Mouse (Mus musculus) brain, embryonic 18.5 days (tissue): ENCODE data around the gene Krtap1-3.
"Not testable (repeated sequence)": the region's sequence is repeated elsewhere in the genome, so short reads cannot be mapped to it uniquely, and the experiment has no call there.

ENCODE experiments used
- DNase-seq: peaks from one replicate; pipeline ENCODE4 v3.0.0-alpha.2; 2012; ENCODE audit warnings: low read depth, low spot score

Krtap1-3 gene

DNA sequence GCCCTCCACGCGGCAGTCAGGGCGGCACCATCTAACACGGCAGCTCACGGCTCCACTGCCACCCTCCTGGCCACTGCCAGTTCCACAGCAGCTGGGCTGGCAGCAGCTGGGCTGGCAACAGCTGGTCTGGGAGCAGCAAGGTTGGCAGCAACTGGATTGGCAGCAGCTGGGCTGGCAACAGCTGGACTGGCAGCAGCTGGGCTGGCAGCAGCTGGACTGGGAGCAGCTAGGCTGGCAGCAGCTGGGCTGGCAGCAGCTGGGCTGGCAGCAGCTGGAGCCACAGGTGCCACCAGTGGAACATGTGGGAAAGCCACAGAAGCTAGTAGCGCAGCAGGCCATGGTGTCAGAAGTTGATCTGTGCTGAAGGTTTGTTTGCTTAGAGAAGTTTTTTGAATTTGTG is at the start of gene Krtap1-3:
TSS of gene Krtap1-3 (minus strand) at position 359 of the 400 bp plus-strand sequence.
- no peak for DNase-seq

DNA sequence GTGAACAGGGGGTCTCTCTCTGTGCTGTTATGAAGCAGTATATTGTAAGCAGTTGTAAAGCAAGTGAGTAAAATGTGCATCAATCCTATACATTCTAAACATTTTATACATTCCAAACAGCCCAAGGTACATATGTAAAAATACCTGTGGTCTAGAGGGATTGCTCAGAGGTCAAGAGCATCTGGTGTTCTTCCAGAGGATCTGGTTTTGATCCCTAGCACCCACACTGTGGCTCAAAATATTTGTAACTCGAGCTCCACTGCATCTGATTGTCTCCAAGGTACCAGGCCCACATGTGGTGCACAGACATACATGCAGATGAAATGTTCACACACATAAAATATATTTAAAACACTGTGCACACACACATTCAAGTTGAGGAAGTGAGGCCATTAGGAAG is 49.8 kb upstream of the Krtap1-3 start:
- DNase-seq, result no peak

DNA sequence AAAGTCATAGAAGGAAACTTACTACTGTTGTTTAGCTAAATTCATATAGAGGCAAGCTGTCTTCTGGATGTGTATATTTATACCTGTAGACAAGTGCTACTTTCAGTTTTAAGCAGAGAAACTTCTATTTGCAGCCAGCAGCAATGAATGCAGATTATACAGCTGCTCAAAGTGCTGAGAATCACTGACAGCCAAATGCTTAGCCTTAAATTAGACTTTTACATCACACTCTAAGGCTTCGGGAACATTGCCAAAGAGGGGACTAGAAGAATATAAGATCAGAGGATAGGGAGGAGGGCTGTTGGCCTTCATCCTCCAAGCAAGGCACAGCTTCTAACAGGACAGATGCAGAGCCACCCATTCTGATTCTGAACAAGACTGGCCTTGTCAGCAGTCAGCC is 45.9 kb upstream of the Krtap1-3 start:
- DNase-seq, result no peak

DNA sequence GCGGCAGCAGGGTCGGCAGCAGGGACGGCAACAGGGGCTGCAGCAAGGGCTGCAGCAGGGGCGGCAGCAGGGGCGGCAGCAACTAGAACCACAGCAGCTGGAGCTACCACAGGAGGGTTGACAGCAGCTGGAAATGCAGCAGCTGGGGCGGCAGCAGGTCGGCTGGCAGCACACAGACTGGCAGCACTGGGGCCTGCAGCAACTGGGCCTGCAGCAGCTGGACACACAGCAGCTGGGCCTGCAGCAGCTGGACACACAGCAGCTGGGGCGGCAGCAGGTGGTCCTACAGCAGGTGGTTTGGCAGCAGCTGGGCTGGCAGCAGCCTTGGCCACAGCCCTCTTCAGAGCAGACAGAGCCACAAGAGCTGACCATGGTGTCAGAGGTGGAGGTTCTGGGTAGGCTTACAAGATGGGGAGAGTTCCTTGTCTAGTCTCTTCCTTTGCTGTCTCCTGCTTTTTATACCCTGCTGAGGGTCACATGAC is 43.6 kb upstream of the Krtap1-3 start, which contains the start of gene Krtap4-2:
TSS of gene Krtap4-2 (minus strand) at position 432 of the 482 bp plus-strand sequence.
- DNase-seq, result no peak

DNA sequence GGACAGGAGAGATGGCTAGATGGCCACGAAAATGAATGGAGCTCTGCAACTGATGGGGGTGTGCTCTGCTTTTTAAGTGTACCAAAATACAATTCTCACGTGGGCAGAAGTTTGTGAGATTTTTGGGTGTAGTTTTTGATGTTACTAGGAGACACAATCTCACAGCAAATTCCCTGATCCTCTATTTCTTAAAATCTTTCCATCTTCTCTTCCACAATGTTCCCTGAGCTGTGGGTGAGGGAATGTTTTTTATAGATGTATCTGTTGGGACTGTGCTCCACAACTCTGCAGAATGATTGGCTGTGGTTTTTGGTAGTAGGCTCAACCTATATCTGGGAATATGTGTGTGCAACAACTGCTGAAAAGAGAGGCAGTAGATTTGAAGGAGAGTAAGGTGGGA is 42.2 kb upstream of the Krtap1-3 start:
- no peak for DNase-seq

DNA sequence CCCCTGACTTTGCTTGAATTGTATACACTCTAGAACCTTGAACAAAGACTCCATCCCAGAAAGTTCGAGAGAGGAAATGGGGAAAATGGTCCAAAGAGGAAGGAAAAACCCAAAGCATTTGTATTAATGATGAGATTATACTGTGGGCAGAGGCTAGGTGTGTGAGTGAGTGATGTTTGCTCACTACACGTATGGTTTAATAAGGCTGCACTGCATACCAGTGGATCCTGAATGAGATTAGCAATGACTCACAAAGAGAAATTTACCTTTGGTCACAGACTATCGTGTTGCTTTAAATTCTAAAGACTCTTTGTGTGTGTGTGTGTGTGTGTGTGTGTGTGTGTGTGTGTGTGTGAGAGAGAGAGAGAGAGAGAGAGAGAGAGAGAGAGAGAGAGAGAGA is 39.8 kb upstream of the Krtap1-3 start:
- DNase-seq, result no peak

DNA sequence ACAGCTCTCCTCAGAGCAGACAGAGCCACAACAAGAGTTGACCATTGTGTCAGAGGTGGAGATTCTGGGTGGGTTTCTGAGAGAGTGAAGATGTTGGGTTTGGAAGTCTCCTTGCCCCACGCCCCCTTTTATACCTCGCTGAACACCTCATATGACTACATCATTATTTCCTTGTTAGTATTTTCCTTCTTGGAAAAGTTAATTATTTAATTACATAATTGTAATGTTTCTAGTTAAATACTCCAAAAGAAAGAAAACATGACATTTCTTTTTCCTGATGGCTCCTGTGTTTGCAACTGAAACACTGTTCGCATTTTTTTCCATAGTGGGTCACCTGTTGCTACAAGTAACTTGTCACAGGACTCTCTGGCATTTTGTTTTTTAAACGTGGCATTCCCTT is 37.0 kb upstream of the Krtap1-3 start, which contains the start of gene Krtap4-1:
TSS of gene Krtap4-1 (minus strand) at position 101 of the 400 bp plus-strand sequence.
- DNase-seq, result no peak

DNA sequence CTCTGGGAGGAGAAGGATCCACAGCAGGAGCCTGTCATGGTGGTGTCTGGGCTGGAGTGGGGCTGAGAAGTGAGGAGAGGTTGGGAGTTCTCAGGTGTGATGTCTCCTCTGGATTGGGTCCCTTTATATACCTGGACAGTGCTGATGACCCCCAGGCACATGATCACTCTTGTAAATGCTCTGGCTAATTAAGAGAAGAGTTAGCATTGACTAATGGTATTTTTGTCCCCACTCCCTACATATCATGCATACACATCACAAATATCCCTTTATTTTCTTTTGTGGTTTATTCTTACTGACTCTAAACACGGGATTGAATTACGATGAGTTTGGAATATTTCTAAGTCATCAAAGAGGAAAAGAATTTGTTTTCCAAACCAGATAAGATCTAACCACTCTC is 29.2 kb upstream of the Krtap1-3 start, which contains the start of gene Gm11562:
TSS of gene Gm11562 (minus strand) at position 101 of the 400 bp plus-strand sequence.
- no peak for DNase-seq

DNA sequence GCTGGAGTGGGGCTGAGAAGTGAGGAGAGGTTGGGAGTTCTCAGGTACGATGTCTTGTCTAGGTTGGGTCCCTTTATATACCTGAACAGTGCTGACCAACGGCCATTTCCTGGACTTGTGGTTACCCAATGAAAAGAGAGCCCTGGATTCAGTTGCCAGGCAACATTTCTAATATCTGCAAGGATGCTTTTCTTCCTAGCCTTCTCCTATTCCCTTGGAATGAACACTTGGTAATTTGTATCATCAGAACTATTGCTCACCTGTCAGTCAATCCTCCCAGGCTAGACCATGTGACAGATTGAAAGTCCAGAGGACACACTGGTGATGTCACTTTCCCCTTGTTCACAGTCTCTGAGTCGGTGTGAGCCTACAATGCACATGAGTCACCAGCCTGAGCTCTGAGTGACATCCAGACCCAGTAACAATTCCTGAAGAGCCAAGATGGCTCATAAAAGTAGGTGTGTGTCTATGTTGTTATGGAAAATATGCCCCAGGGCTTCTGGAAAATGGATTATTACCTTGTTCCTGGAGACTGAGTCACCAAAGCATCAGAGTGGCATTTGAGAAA is 23.7 kb upstream of the Krtap1-3 start, which contains the start of gene Krtap2-4:
TSS of gene Krtap2-4 (minus strand) at position 51 of the 568 bp plus-strand sequence.
- DNase-seq, result no peak

DNA sequence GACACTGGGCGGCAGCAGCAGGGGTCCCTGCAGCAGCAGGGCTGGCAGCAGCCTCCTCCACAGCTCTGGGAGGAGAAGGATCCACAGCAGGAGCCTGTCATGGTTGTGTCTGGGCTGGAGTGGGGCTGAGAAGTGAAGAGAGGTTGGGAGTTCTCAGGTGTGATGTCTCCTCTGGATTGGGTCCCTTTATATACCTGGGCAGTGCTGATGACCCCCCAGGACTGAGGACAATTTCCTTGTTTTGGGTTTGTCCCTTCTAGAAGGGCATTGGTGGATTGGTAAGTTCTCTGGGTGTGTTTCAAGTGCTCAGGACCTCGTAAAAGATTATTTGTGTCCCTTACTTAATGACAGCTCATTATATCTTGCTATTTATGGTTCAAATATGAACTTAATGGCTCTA is 18.9 kb upstream of the Krtap1-3 start, which contains the start of gene Gm11937:
TSS of gene Gm11937 (minus strand) at position 101 of the 400 bp plus-strand sequence.
- not testable (repeated sequence) for DNase-seq

DNA sequence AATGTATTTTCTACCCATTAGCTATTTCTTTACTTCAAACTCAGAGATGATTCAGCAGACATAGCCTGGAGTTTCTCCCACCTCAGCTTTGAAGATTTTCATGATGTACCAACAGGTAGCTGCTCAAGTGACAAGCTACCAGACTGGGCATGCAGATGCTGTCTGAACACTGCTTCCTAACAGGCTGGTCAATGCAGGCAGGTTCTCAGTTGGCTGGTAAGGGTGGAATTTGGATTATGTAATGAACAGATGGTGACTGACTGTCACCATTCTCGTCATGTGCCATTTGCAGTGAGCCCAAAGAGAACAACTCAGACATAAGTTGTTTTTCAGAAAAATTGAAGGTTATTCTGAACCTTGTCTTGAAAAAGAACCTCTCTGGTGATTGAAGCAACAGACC is 18.0 kb upstream of the Krtap1-3 start:
- no peak for DNase-seq

DNA sequence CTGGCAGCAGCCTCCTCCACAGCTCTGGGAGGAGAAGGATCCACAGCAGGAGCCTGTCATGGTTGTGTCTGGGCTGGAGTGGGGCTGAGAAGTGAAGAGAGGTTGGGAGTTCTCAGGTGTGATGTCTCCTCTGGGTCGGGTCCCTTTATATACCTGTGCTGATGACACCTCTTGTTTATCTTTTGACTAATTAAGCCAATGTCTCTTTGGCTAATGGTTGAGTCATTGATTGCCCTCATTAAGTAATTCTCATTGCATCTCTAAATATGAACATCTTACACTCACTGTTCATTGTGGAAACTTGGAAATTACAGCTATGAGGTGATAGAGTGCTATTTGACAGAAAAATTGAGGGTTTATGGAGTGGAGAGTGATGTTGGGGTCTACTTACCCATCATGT is 12.1 kb upstream of the Krtap1-3 start, which contains the start of gene Gm11938:
TSS of gene Gm11938 (minus strand) at position 101 of the 400 bp plus-strand sequence.
- not testable (repeated sequence) for DNase-seq

DNA sequence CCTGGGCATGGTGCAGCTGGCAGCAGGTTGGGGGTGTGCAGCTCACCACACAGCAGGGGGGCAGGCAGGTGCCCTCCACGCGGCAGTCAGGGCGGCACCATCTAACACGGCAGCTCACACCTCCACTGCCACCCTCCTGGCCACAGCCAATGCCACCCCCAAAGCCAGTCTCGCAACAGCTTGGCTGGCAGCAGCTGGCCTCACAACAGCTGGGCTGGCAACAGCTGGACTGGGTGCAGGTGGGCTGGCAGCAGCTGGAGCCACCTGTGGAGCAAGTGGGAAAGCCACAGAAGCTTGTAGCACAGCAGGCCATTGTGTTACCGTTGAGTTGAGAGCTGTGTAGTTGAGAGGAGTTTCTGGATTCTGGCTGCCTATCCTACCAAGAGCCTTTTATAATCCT is 6.6 kb upstream of the Krtap1-3 start, which contains the start of gene Krtap9-3:
TSS of gene Krtap9-3 (minus strand) at position 364 of the 400 bp plus-strand sequence.
- DNase-seq, result not testable (repeated sequence)

DNA sequence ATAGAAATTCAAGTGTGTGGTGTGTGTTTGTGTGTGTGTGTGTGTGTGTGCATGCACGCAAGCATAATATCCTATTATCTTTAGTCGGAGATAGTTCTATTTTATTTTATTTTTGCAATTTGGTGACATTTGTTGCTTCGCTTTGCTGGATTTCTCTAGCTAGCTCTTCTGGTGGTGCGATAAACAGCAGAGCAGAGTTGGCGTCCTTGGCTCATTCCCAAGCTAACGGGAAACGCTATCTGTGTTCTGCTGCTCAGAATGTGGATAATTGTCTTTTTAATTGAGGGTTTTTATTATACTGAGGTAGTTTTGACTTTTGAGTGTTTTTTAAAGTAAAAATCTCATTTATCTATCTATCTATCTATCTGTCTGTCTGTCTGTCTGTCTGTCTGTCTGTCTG is 6.0 kb downstream of the Krtap1-3 start:
- DNase-seq, result no peak

DNA sequence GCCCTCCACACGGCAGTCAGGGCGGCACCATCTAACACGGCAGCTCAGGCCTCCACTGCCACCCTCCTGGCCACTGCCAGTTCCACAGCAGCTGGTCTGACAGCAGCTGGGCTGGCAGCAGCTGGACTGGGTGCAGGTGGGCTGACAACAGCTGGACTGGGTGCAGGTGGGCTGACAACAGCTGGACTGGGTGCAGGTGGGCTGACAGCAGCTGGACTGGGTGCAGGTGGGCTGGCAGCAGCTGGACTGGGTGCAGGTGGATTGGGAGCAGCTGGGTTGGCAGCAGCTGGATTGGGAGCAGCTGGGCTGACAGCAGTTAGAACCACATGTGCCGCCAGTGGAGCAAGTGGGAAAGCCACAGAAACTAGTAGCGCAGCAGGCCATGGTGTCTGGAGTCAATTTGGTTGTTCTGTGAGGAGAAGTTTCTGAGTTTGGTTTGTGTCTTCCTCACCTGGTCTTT is 7.9 kb downstream of the Krtap1-3 start, which contains the start of gene Krtap1-4:
TSS of gene Krtap1-4 (minus strand) at position 410 of the 460 bp plus-strand sequence.
- no peak for DNase-seq

DNA sequence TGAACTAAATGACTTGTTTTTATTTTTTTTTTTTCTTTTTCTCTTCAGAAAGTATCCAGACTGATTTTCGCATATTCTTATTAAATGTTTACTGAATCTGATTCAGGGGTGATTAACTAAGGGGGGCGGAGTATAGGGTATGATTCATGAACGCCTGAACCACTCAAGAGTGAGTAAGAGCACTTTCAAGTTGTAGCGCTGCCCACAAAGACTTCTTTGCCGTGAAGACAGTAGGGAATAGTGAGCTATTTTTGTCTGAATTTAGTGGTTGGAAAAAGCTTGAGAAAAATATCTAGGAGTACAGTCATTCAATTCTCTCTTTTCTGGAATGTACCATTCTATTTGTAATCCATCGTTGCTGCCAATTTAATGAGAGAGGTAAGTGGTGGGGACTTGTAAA is 9.6 kb downstream of the Krtap1-3 start:
- no peak for DNase-seq

DNA sequence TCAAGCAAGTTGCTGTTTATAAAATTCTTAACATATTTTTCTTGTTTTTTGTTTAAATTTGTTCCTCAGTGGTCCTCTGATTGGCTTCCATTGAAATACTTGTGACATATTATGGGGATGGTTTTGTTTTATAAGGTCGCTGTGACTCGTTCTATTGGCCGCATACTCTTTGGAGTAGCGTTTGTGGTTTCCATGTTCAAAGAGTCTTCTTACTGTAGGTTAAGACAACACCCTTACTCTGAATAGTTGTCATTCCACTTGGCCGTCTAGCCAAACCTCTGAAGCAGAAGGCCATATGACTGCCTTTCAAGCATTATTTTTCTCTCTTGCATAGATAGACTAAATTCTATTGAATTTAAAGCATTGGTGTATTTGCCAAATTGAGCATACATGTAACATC is 10.1 kb downstream of the Krtap1-3 start:
- DNase-seq, result no peak

DNA sequence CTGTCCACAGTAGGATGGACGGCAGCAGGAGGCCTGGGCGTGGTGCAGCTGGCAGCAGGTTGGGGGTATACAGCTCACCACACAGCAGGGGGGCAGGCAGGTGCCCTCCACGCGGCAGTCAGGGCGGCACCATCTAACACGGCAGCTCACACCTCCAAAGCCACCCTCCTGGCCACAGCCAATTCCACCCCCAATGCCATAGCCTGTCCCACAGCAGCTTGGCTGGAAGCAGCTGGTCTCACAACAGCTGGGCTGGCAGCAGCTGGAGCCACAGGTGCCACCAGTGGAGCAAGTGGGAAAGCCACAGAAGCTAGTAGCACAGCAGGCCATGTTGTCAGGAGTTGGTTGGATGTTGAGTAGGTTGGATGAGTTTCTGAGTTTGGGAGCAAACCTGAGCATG is 10.5 kb downstream of the Krtap1-3 start, which contains the start of gene Krtap1-5:
TSS of gene Krtap1-5 (minus strand) at position 381 of the 400 bp plus-strand sequence.
- no peak for DNase-seq

DNA sequence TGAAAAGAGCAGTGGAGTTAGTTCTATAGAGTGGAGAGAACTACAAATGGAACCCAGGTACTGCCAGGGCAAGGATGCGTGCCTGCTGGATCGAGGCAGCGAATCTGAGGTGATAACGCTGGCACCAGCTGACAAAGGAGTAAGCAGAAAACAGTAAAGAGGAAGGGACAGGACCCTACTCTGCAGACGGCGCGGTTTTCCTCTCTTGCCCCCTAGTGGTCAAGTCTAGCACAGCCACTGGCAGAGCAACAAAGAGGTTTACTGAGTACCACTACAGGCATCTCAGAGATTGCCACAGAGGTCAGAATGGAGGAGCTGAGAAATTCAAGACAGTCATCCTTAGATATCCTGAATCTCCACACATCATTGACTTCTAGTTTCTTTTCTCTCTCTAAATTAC is 17.0 kb downstream of the Krtap1-3 start:
- DNase-seq, result no peak

DNA sequence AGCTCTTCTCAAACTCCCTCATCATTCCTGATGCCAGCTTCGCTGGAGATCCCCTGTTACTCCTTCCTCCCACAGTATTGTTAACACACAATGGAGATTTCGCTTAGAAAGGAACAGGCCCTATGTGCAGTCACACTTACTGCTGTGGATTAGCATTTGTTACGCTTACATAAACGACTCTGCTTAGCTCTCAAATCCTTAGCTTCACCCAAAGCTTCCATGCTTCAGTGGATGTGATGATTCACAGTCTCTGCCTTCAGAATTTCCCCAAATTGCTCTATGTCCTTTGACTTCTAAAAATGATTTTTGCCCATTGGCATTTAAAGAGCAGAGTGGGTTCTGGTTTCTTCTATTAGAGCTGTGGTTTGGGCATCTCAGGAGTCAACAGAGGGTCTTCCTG is 18.0 kb downstream of the Krtap1-3 start:
- no peak for DNase-seq

DNA sequence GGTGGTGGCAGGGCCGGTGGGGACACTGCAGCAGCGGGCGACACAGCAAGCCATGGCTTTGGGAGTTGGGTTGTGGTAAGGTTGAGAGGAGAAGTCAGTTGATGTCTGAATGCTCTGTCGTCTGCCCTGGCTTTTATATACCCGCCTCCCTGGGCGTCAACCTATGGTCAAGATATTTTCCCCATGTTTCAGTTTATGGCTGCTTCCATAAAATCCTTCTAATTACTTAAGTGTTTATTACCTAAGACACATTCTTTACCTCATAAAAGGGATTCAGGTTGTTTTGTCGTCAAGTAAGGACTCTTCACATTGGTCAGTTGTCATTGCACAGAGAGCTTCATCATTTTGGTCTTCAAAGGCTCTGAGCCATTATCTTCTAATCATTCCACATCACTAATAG is 24.6 kb downstream of the Krtap1-3 start, which contains the start of gene Krtap3-1:
TSS of gene Krtap3-1 (minus strand) at position 101 of the 400 bp plus-strand sequence.
- no peak for DNase-seq

DNA sequence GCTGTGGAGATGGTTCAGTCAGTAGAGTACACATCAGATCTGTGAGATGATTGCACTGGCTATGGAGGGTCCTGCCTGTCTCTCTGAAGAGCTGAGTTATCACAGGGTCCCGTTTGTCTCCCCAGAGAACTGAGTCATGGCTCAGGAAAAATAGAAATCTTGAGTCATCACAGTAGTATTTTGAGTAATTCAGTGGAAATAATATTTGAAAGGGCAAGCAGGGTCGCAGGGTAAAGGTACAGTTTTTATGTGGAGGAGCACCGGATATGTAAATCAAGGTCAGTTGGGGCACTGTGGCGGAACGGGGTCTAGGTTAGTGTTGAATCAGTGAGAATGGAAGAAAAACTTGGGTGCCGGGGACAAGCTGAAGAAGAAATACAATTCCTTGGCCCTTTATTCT is 28.6 kb downstream of the Krtap1-3 start:
- DNase-seq, result no peak

DNA sequence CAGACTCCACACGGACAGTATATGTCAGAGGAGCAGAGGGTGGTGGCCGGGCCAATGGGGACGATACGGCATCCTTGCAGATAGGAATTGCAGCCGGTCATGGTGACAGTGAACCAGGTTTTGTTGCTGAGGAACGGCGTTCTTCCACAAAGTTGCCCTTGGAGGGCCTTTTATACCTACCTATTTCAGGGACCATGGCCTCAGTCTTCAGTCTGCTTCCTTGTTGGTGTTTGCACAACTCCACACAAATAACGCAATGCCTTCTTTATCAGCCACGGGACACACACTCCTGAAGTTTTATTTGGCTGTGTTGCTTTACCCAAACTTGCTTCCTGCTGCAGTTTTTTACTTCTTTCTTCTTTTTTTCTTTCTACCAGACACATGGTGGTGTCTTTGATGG is 31.8 kb downstream of the Krtap1-3 start, which contains the start of gene Gm11939:
TSS of gene Gm11939 (minus strand) at position 101 of the 400 bp plus-strand sequence.
- DNase-seq, result no peak
